Mouse (Mus musculus): ENCODE data around the gene Gprc5a. TPM values are rescaled to one million over a fixed set of nuclear protein-coding genes. Genes with fewer than 3 reads are reported as not detected.

Gprc5a gene
- polyA plus RNA-seq, 1 experiment from 2014 or later, result 3.2 TPM

GRCm38 (mm10) chr6:135083991-135084502, 18.6 kb downstream of the Gprc5a start:
- Histone ChIP-seq H3K27me3 (ENCODE audit: insufficient read depth, poor library complexity, severe bottlenecking) (peaks cover 4% of the 10 kb centered on the region), H3K36me3 (no peaks in the 10 kb centered on the region), H3K4me3 (no peak overlapping the region), H3K27ac (no peak overlapping the region), H3K9me3 (no peaks in the 10 kb centered on the region), H3K4me1 (replicated peaks) (peaks cover 8% of the 10 kb centered on the region)
- 74% methylated on average over 10 of the region's 10 CpGs for WGBS
- DNase-seq (ENCODE audit: low spot score), result no peak

- H3K27me3 ChIP-seq (ENCODE audit: insufficient read depth, poor library complexity, severe bottlenecking), result peaks cover 10% of the 10 kb centered on the region
- H3K4me1 ChIP-seq (replicated peaks), result peaks cover 16% of the 10 kb centered on the region
- no peak overlapping the region for H3K27ac ChIP-seq
- 86% methylated on average over 1 of the region's 1 CpGs for WGBS
- H3K4me3 ChIP-seq, result no peak overlapping the region
- no peaks in the 10 kb centered on the region for H3K36me3 ChIP-seq
- no peaks in the 10 kb centered on the region for H3K9me3 ChIP-seq
- no peak for DNase-seq (ENCODE audit: low spot score)
Observed at GRCm38 (mm10) chr6:135085703-135086102, 20.3 kb downstream of the Gprc5a start.

DNA sequence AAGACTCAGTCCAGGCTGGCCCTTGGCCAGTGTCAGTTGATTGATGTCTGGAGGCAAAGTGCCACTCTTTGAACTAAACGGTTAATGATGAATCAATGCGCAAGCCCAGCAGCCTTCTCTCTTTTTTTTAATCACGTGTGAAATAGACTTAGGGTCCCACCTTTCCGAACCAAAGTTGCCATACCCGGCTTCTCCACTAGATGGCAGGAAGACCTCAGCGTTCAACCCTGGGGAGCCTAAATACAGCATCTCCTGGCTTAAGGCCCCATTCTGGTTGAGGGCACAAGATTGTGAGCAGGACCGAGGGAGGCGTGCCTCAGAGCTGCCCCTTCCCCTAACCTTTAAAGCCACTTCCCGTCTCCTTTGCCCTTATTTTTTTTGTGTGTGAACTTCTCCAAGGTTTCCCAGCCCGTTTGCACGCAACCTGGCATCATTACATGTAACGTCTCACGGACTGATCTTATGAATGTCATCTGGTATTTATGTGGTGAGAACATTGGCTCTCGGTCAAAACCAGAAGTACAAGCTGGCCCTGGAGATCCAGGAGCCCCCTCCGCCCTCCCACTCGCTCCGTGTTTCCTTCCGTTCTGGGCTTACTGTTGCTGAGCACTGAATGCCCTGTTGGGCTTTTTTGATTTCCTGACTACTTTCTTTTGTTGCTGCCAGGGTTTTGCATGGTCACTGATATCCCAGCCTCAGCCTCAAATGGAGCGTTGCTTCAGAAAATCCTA, 22.4 kb downstream of the Gprc5a start:
- no peaks in the 10 kb centered on the region for H3K36me3 ChIP-seq
- H3K4me1 ChIP-seq (replicated peaks), result peaks cover 16% of the 10 kb centered on the region
- peaks cover 10% of the 10 kb centered on the region for H3K27me3 ChIP-seq (ENCODE audit: insufficient read depth, poor library complexity, severe bottlenecking)
- no peaks in the 10 kb centered on the region for H3K9me3 ChIP-seq
- H3K27ac ChIP-seq, result no peak overlapping the region
- WGBS, result 36% methylated on average over 19 of the region's 19 CpGs
- no peak overlapping the region for H3K4me3 ChIP-seq
- peak; percentile 89 for DNase-seq (ENCODE audit: low spot score)

- 20% methylated on average over 8 of the region's 8 CpGs for WGBS
- H3K27me3 ChIP-seq (ENCODE audit: insufficient read depth, poor library complexity, severe bottlenecking), result peaks cover 10% of the 10 kb centered on the region
Observed at GRCm38 (mm10) chr6:135089786-135090185, 24.3 kb downstream of the Gprc5a start.

DNA sequence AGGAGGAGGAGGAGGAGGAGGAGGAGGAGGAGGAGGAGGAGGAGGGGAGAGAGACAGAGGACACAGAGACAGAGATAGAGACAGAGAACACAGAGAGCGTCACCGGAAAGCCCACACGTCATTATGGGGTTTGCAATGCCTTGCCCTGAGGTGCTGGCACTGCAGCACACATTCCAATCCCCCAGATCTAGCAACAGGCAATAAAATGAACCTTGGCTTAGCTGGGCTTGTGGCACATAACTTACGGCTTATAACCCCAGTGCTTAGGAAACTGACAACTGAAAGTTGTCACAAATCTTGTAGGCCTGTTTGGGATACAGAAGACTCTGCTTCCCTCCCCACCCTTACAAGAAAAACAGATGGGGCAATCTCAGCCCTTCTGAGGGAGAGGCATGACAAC, 25.2 kb downstream of the Gprc5a start:
- Histone ChIP-seq H3K9me3 (no peaks in the 10 kb centered on the region), H3K27ac (no peak overlapping the region), H3K4me1 (replicated peaks) (peaks cover 22% of the 10 kb centered on the region), H3K27me3 (ENCODE audit: insufficient read depth, poor library complexity, severe bottlenecking) (peaks cover 10% of the 10 kb centered on the region), H3K36me3 (no peaks in the 10 kb centered on the region), H3K4me3 (no peak overlapping the region)
- no peak for DNase-seq (ENCODE audit: low spot score)
- 68% methylated on average over 4 of the region's 4 CpGs for WGBS

More at GRCm38 (mm10) chr6:135089786-135090185, 24.3 kb downstream of the Gprc5a start:
- Histone ChIP-seq H3K27ac (no peak overlapping the region), H3K4me1 (replicated peaks) (peaks cover 22% of the 10 kb centered on the region), H3K4me3 (no peak overlapping the region), H3K36me3 (no peaks in the 10 kb centered on the region), H3K9me3 (no peaks in the 10 kb centered on the region)
- DNase-seq (ENCODE audit: low spot score), result peak; percentile 26

DNA sequence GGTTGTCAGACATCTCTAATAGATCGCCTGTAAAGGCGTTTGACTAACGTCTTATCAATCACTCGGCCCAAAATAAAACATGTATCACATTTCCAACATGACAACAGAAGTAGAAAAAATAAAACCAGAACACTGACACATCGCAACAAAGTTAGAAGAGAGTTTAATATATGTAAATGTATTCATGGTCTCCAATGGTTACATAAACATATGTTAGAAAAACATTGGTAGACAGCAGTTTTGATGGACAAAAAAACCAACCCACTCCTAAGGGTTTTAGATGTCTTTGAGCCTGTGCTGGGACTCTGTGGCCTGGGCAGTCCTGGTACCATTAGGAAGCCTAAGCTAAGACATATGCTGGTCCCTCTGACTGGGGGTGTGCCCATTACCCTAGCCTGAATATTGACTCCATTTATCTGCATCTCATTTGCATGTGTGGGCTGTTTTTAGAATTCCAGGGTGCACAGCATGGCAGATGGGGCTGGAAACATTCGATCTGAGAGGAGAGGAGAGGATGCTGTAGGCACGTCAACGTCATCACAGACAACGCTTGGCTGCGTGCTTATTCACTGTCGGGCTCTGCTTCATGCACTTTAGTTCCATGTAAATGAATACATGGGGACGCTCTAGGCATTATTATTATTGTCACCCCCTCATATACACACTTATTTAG, 27.5 kb downstream of the Gprc5a start:
- DNase-seq (ENCODE audit: low spot score), result no peak
- H3K27ac ChIP-seq, result no peak overlapping the region
- no peaks in the 10 kb centered on the region for H3K9me3 ChIP-seq
- H3K4me3 ChIP-seq, result no peak overlapping the region
- peaks cover 23% of the 10 kb centered on the region for H3K4me1 ChIP-seq (replicated peaks)
- H3K27me3 ChIP-seq (ENCODE audit: insufficient read depth, poor library complexity, severe bottlenecking), result peaks cover 10% of the 10 kb centered on the region
- 86% methylated on average over 12 of the region's 12 CpGs for WGBS
- H3K36me3 ChIP-seq, result no peaks in the 10 kb centered on the region

GRCm38 (mm10) chr6:135100787-135101472, 35.5 kb downstream of the Gprc5a start:
- Histone ChIP-seq H3K27me3 (ENCODE audit: insufficient read depth, poor library complexity, severe bottlenecking) (peaks cover 25% of the 10 kb centered on the region), H3K4me1 (replicated peaks) (peaks cover 23% of the 10 kb centered on the region), H3K9me3 (no peaks in the 10 kb centered on the region), H3K27ac (no peak overlapping the region), H3K36me3 (no peaks in the 10 kb centered on the region), H3K4me3 (no peak overlapping the region)
- WGBS, result 81% methylated on average over 15 of the region's 15 CpGs
- DNase-seq (ENCODE audit: low spot score), result no peak

- Histone ChIP-seq H3K36me3 (no peaks in the 10 kb centered on the region), H3K9me3 (no peaks in the 10 kb centered on the region), H3K4me1 (replicated peaks) (peaks cover 21% of the 10 kb centered on the region), H3K4me3 (no peak overlapping the region), H3K27ac (no peak overlapping the region), H3K27me3 (ENCODE audit: insufficient read depth, poor library complexity, severe bottlenecking) (peaks cover 27% of the 10 kb centered on the region)
- no peak for DNase-seq (ENCODE audit: low spot score)
- WGBS, result 84% methylated on average over 5 of the region's 5 CpGs
Observed at GRCm38 (mm10) chr6:135102736-135103303, 37.4 kb downstream of the Gprc5a start.

DNA sequence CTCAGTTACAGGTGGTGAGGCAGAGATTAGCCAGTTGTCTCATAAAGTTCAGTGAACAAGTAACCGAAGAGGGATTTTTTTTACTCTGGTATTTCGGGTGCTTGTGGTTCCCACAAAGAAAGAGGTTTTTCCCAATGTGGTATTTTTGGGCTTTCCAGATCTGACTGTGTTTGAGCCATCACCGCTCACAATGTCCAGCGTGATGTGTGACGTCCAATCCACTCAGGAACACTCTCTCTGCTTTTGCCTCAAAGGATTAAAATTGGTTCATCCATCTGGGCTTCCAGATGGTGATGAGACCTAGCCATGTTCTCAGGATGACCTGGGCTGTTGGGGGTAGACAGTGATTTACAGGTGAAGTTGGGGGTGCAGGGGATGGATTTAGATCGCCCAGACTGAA, 41.6 kb downstream of the Gprc5a start:
- Histone ChIP-seq H3K27ac (no peak overlapping the region), H3K36me3 (no peaks in the 10 kb centered on the region), H3K27me3 (ENCODE audit: insufficient read depth, poor library complexity, severe bottlenecking) (peaks cover 49% of the 10 kb centered on the region), H3K4me3 (no peak overlapping the region), H3K4me1 (replicated peaks) (peaks cover 18% of the 10 kb centered on the region), H3K9me3 (no peaks in the 10 kb centered on the region)
- 87% methylated on average over 6 of the region's 6 CpGs for WGBS
- no peak for DNase-seq (ENCODE audit: low spot score)

DNA sequence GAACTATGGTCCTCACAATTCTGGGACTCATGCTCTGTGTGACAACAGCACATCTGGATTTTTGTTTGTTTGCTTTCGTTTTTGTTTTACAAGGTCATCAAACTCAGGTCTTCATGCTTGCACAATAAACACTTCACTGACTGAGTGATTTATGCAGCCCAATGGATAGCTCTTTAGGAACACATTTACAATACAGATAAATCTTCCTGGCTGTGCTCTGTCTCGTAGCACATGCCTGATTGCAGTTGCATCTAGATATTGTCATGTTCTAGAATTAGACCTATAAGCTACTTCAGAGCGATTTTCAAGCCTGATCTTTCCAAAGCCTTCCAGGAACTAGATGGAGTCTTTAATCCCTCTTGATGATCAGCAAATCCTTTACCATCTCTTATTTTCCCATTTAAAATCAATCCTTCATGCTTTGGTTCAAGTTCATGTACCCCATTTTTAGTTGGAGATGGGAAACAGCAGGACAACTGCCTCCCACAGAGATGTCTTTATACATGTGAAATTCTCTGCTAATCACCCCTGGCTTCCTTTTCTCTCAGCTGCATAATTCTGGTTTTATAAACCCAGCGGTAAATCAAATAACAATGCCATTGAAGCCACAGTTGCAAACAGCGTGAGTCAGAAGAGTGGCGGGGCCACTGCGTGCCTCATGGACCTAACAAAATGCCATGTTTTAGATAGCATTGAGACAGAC, 47.1 kb downstream of the Gprc5a start:
- Histone ChIP-seq H3K4me1 (replicated peaks) (peaks cover 16% of the 10 kb centered on the region), H3K4me3 (no peak overlapping the region), H3K27me3 (ENCODE audit: insufficient read depth, poor library complexity, severe bottlenecking) (peaks cover 51% of the 10 kb centered on the region), H3K27ac (peak overlapping the region; percentile 71; the same call in 1 of the 2 replicates), H3K9me3 (no peaks in the 10 kb centered on the region), H3K36me3 (no peaks in the 10 kb centered on the region)
- peak; percentile 48 for DNase-seq (ENCODE audit: low spot score)
- WGBS, result 19% methylated on average over 7 of the region's 7 CpGs

DNA sequence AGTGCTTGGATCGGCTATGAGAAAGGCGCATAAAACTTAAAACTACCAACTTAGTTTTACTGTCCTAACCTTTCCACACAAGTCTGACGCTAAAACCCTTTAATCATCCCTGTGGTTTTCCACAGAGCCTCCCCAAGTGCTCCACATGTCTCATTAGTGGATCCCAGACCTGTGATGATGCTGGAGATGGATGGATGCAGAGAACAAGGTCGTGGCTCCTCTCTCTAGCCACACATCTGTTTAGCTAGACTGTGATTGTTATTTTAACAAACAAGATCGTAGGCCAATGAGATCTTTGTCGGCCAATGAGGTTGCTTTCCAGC, 47.6 kb downstream of the Gprc5a start:
- no peak for DNase-seq (ENCODE audit: low spot score)
- Histone ChIP-seq H3K27ac (peak overlapping the region; percentile 71), H3K36me3 (no peaks in the 10 kb centered on the region), H3K27me3 (ENCODE audit: insufficient read depth, poor library complexity, severe bottlenecking) (peaks cover 51% of the 10 kb centered on the region), H3K4me1 (replicated peaks) (peaks cover 16% of the 10 kb centered on the region), H3K9me3 (no peaks in the 10 kb centered on the region), H3K4me3 (no peak overlapping the region)
- 15% methylated on average over 6 of the region's 6 CpGs for WGBS

DNA sequence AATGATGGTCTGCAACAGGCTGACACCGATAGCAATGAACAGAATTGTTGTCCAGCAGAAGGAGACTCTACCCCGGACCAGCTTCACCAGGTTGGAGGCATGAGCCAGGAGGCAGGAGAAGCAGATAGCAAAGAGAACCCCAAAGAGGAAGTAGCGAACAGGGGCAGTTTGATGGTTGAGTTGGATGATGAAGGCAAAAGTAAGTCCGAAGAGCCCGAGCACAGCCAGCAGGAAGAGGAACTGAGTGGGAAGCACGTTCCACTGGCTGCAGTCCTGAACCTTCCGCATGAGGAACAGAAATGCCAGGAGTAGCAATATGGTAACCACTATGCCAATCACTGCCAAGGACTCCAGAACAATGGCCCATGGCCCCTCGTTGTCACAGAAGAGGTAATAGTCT, 51.0 kb downstream of the Gprc5a start:
- Histone ChIP-seq H3K36me3 (no peaks in the 10 kb centered on the region), H3K9me3 (no peaks in the 10 kb centered on the region), H3K27me3 (ENCODE audit: insufficient read depth, poor library complexity, severe bottlenecking) (peaks cover 28% of the 10 kb centered on the region), H3K4me1 (replicated peaks) (peaks cover 16% of the 10 kb centered on the region), H3K4me3 (no peak overlapping the region), H3K27ac (no peak overlapping the region)
- WGBS, result 92% methylated on average over 8 of the region's 8 CpGs
- no peak for DNase-seq (ENCODE audit: low spot score)
